Mouse (Mus musculus): Measurements from ENCODE around the gene Ncor2.

DNA sequence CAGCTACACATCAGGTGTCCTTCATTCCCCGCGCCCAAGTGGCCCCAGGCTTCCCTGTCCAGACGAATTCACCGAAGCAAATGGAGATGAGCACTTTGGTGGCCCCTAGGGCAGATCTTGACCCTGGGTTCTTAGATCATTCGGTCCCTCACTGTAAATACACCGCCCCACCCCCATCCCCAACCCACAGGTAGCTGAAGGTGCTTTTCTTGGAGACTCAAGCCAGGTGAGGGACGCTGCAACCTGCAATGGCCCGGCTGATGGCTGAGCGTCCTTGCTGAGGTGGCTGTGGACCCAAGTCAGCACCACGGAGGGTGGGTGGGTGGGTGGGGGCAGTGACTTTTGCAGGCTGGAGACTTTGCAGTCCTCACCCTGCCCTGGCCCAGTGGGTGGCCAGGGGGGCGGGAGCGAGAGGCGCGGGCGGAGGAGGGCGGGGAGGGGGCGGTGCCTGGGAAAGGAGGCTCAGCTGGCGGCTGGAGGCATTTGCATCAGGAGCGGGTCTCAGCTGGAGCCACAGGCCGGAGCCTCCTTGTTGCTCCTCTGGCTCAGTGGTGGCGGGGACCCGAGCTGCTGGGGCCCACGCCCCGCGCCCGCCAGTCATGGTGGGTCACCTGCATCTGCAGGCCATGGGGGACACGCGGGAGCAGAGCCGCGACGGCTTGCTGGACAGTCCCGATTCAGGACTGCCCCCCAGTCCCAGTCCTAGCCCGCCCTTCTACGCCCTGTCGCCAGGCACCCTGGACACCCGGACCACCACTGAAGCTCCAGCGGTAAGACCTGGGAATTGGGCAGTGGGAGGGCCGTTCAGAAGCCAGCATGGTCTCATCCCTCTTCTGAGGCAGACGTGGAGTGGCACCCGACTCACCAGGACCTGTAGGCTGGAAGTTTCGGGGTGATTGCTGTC, 175.8 kb downstream of the Ncor2 start, which contains the start of gene Rflna:
- TF ChIP-seq CTCF (IDR thresholded peaks at IDR 0.05; ENCODE audit: control insufficient read depth, insufficient read depth, low read length): no peak
- no peak for TF ChIP-seq POLR2A (IDR thresholded peaks at IDR 0.05; ENCODE audit: borderline replicate concordance, control insufficient read depth, low read depth, low read length)
